Mouse (Mus musculus): Measurements from ENCODE around the gene Fam104a. TPM values are rescaled to one million over a fixed set of nuclear protein-coding genes. Genes with fewer than 3 reads are reported as not detected.

Gene Fam104a
- polyA plus RNA-seq, 2 experiments, result 25.0 to 44.5 TPM

DNA sequence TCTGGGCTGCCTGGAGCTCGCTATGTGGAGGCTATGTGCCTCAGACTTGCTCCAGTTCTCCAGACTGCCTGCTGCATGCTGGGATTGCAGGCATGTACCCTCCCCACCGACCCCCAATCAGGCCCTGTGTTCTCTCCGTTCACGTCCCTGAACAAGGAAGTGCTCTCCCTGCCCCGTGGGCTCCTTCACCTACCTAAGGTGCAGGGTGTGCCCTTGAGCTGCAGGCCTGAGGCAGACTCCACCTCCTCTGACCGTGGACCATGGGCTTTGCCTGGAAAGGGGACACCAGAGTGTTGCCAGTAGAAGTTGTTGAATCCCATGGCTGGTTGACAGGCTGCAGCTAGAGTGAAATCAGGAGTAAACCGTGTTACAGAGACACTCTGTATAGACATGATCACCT, 15.7 kb upstream of the Fam104a start:
- H3K27ac ChIP-seq, result no peak overlapping the region
- WGBS (ENCODE audit: insufficient replicate concordance), result 67% methylated on average over 7 of the region's 7 CpGs
- H3K36me3 ChIP-seq (replicated peaks; ENCODE audit: control insufficient read depth, insufficient read depth, low read depth), result peaks cover 4% of the 10 kb centered on the region
- H3K9me3 ChIP-seq (ENCODE audit: control insufficient read depth, low read length), result no peaks in the 10 kb centered on the region
- H3K4me2 ChIP-seq (ENCODE audit: low read depth), result no peak overlapping the region
- no peak overlapping the region for H3K9ac ChIP-seq (replicated peaks)
- H3K27me3 ChIP-seq (ENCODE audit: control insufficient read depth, insufficient read depth, low read length), result no peaks in the 10 kb centered on the region
- H3K4me3 ChIP-seq (ENCODE audit: insufficient read depth in 1 of 2, low read depth in 2 of 2, low read length in 2 of 2), result no peak overlapping the region
- H3K4me1 ChIP-seq (replicated peaks; ENCODE audit: control insufficient read depth in 2 of 2, insufficient read depth in 2 of 2, low read length in 1 of 2), result peaks cover 0 to 6% of the 10 kb centered on the region in 2 experiments; a peak in 1 of 4 replicates
- TF ChIP-seq CTCF (IDR thresholded peaks at IDR 0.05; ENCODE audit: low read depth), result no peak
- TF ChIP-seq EP300 (IDR thresholded peaks at IDR 0.05; ENCODE audit: low read depth), result no peak
- no peak for ATAC-seq (ENCODE audit: insufficient read depth)
- DNase-seq (ENCODE audit: low read depth in 3 of 3, low spot score in 3 of 3), result no peak

DNA sequence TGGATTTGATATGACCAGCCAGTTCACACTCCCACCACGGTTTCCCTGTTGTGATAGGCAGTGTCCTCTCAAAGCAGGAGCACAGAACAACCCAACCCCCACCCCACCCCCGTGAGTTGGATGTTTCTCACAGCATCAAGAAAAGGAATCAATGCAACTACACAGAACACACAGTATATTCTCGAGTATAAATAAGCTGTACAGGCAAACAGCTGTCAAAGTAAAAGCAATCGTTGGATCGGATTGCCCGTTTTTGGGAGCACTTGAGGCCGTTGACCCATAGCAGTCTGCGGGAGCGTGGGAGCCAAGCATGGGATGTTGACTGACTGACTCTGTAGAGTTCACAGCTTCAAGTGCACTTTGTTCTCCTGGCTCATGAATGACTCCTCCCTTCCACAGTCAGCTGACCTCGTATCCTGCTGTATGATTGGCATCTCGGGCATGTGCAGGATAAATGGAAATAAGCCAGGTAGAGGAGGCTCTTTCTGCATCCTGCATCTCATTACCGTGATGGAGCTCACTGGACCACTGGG, 14.1 kb upstream of the Fam104a start:
- no peak overlapping the region for H3K4me2 ChIP-seq (ENCODE audit: low read depth)
- no peak overlapping the region for H3K4me3 ChIP-seq (ENCODE audit: insufficient read depth in 1 of 2, low read depth in 2 of 2, low read length in 2 of 2)
- ATAC-seq (ENCODE audit: insufficient read depth) (peak; percentile 45; the same call in 1 of the 2 replicates), DNase-seq (ENCODE audit: low read depth in 3 of 3, low spot score in 3 of 3) (no peak)
- peaks cover 7% of the 10 kb centered on the region for H3K36me3 ChIP-seq (replicated peaks; ENCODE audit: control insufficient read depth, insufficient read depth, low read depth)
- H3K9ac ChIP-seq (replicated peaks), result no peak overlapping the region
- no peak for TF ChIP-seq EP300 (IDR thresholded peaks at IDR 0.05; ENCODE audit: low read depth)
- TF ChIP-seq CTCF (IDR thresholded peaks at IDR 0.05; ENCODE audit: low read depth), result no peak
- H3K9me3 ChIP-seq (ENCODE audit: control insufficient read depth, low read length), result no peaks in the 10 kb centered on the region
- H3K27ac ChIP-seq, result no peak overlapping the region
- H3K27me3 ChIP-seq (ENCODE audit: control insufficient read depth, insufficient read depth, low read length), result no peaks in the 10 kb centered on the region
- H3K4me1 ChIP-seq (replicated peaks; ENCODE audit: control insufficient read depth in 2 of 2, insufficient read depth in 2 of 2, low read length in 1 of 2), result peaks cover 0 to 6% of the 10 kb centered on the region in 2 experiments; a peak in 1 of 4 replicates
- WGBS (ENCODE audit: insufficient replicate concordance), result 75% methylated on average over 12 of the region's 12 CpGs

DNA sequence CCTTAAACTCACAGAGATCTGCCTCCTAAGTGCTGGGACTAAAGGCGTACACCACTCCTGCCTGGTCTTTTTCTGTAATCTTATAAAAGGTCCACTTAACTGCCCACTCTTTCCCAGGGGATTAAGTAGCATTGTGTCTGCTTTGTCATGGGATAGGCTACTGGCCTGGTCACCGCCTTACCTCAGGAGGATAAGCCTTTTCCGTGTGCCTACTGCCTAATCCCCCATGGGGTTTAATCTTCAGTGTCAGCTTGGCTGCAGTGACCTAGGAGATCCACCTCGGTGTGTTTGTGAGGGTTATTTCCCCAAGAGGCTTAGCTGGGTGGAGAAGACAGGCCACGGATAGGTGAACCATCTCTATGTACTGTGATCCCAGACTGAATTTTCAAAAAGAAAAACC, 13.6 kb upstream of the Fam104a start:
- H3K27ac ChIP-seq, result no peak overlapping the region
- 62% methylated on average over 5 of the region's 5 CpGs for WGBS (ENCODE audit: insufficient replicate concordance)
- no peaks in the 10 kb centered on the region for H3K27me3 ChIP-seq (ENCODE audit: control insufficient read depth, insufficient read depth, low read length)
- TF ChIP-seq EP300 (IDR thresholded peaks at IDR 0.05; ENCODE audit: low read depth), result no peak
- TF ChIP-seq CTCF (IDR thresholded peaks at IDR 0.05; ENCODE audit: low read depth), result no peak
- H3K9me3 ChIP-seq (ENCODE audit: control insufficient read depth, low read length), result no peaks in the 10 kb centered on the region
- no peak overlapping the region for H3K4me2 ChIP-seq (ENCODE audit: low read depth)
- peaks cover 7% of the 10 kb centered on the region for H3K36me3 ChIP-seq (replicated peaks; ENCODE audit: control insufficient read depth, insufficient read depth, low read depth)
- DNase-seq (ENCODE audit: low read depth in 3 of 3, low spot score in 3 of 3), result no peak
- no peak overlapping the region for H3K4me3 ChIP-seq (ENCODE audit: insufficient read depth in 1 of 2, low read depth in 2 of 2, low read length in 2 of 2)
- no peak overlapping the region for H3K9ac ChIP-seq (replicated peaks)
- ATAC-seq (ENCODE audit: insufficient read depth), result no peak
- H3K4me1 ChIP-seq (replicated peaks; ENCODE audit: control insufficient read depth in 2 of 2, insufficient read depth in 2 of 2, low read length in 1 of 2), result peaks cover 0 to 6% of the 10 kb centered on the region in 2 experiments; a peak in 1 of 4 replicates

DNA sequence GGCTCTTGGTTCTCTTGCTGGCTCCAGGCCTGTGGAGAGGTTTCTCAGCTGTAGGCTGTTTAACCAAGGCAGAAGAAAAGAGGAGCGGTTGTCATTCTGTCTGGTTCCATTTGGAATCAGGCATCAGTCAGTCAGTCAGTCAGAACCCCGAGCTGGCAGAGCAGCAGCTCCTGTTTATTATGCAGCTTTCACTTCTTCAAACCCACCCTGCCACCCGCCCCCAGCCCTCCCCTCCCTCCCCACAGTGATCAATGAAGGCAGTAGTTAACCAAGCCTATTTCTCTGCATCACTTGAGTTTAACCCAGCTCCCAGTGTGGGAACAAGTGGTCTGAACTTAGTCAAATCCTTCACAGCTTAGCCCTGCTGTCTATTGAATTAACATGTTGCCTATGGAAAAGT, 7.9 kb upstream of the Fam104a start:
- Histone ChIP-seq H3K9me3 (ENCODE audit: control insufficient read depth, low read length) (no peaks in the 10 kb centered on the region), H3K36me3 (replicated peaks; ENCODE audit: control insufficient read depth, insufficient read depth, low read depth) (peaks cover 29% of the 10 kb centered on the region), H3K27ac (no peak overlapping the region), H3K9ac (replicated peaks) (no peak overlapping the region), H3K4me2 (ENCODE audit: low read depth) (no peak overlapping the region), H3K27me3 (ENCODE audit: control insufficient read depth, insufficient read depth, low read length) (no peaks in the 10 kb centered on the region), H3K4me3 (ENCODE audit: insufficient read depth in 1 of 2, low read depth in 2 of 2, low read length in 2 of 2) (no peak overlapping the region), H3K4me1 (replicated peaks; ENCODE audit: control insufficient read depth in 2 of 2, insufficient read depth in 2 of 2, low read length in 1 of 2) (no peaks in the 10 kb centered on the region; a peak in 1 of 4 replicates)
- no peak for DNase-seq (ENCODE audit: low read depth in 3 of 3, low spot score in 3 of 3)
- ATAC-seq (ENCODE audit: insufficient read depth), result no peak
- WGBS (ENCODE audit: insufficient replicate concordance), result 57% methylated on average over 3 of the region's 3 CpGs
- TF ChIP-seq CTCF (IDR thresholded peaks at IDR 0.05; ENCODE audit: low read depth), result no peak
- TF ChIP-seq EP300 (IDR thresholded peaks at IDR 0.05; ENCODE audit: low read depth), result no peak

DNA sequence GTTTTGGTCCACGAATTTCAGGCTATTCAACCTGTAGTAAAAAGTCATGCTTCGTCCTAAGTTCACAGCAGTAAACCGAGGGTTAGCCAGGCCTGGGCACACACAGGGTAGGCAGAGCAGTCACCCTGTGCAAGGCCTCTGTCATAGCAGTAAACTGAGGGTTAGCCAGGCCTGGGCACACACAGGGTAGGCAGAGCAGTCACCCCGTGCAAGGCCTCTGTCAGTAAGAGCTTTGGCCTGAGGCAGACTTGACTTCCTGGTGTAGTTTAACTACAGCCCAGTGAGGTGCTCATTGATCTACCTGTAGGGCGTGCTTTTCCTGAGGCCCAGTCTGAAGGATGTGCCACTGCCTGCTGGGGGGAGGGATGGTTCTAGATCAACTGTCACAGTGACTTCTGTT, 7.4 kb upstream of the Fam104a start:
- Histone ChIP-seq H3K36me3 (replicated peaks; ENCODE audit: control insufficient read depth, insufficient read depth, low read depth) (peaks cover 29% of the 10 kb centered on the region), H3K27ac (no peak overlapping the region), H3K27me3 (ENCODE audit: control insufficient read depth, insufficient read depth, low read length) (no peaks in the 10 kb centered on the region), H3K4me3 (ENCODE audit: insufficient read depth in 1 of 2, low read depth in 2 of 2, low read length in 2 of 2) (no peak overlapping the region), H3K9me3 (ENCODE audit: control insufficient read depth, low read length) (no peaks in the 10 kb centered on the region), H3K9ac (replicated peaks) (no peak overlapping the region), H3K4me1 (replicated peaks; ENCODE audit: control insufficient read depth in 2 of 2, insufficient read depth in 2 of 2, low read length in 1 of 2) (no peaks in the 10 kb centered on the region; a peak in 1 of 4 replicates), H3K4me2 (ENCODE audit: low read depth) (no peak overlapping the region)
- ATAC-seq (ENCODE audit: insufficient read depth) (no peak), DNase-seq (ENCODE audit: low read depth in 3 of 3, low spot score in 3 of 3) (no peak)
- TF ChIP-seq EP300 (IDR thresholded peaks at IDR 0.05; ENCODE audit: low read depth), result no peak
- no peak for TF ChIP-seq CTCF (IDR thresholded peaks at IDR 0.05; ENCODE audit: low read depth)
- 72% methylated on average over 5 of the region's 5 CpGs for WGBS (ENCODE audit: insufficient replicate concordance)
